19 mouse cellular contexts compared by ENCODE assay signal in the genomic region with DNA sequence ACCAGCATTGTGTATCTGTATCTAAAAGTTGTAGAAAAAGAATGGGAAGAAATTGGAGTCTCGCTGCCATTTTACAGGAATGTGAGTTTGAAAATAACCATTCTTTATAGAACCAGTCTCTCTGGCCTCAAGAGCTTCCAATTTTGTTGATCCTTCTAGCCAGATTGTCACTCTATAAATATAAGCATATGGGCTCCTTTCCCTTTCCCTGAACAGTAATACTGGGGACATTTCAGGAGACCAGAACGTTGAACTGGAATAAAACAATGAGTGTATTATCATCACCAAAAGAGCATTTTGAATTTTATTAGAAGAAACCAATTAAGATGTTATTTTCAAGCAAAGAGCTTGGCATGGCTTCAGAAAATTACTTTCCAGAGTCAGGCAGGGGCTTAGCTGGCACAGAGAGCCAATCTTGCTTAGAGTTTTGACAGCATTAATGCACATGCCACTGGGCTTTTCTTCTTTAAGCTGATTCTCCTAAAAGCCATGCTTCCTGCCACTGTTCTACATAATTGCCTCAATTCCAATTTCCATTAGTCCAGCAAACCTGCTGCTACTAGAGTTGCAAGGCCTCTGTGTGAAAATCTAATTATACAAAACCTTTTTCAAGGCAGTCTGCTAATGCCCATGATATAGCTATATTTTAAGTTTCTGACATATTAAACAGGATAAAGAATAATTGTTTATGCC. TPM values are rescaled to one million over a fixed set of nuclear protein-coding genes. Genes with fewer than 3 reads are reported as not detected.
DNase-seq lines count a peak whose midpoint lies in the region; ATAC-seq lines count a peak whose summit lies in the region.
"Had no signal": no experiment of that assay in that cellular context is flagged by ENCODE, and none has a peak within 500 bp of the region (broad histone marks: within the 10 kb centered on the region; RNA-seq: fewer than 3 reads in every experiment).

No protein-coding gene starts in this region.

- no peak overlapping the region for H3K4me3 ChIP-seq in forebrain, embryonic 11.5 days (ENCODE audit: low read depth, low read length)
- H3K4me3 ChIP-seq in forebrain, embryonic 10.5 days, result no peak overlapping the region
- no peak overlapping the region for H3K4me3 ChIP-seq in forebrain, embryonic 15.5 days
- H3K4me3 ChIP-seq in midbrain, embryonic 14.5 days (replicated peaks; ENCODE audit: low read depth, low read length), result no peak overlapping the region
- H3K4me3 ChIP-seq: embryonic facial prominence, embryonic 13.5 days; layer of hippocampus, adult 2 months had no signal

- no peak overlapping the region for H3K9ac ChIP-seq in forebrain, embryonic 11.5 days (ENCODE audit: low read length)
- H3K9ac ChIP-seq in forebrain, embryonic 15.5 days (replicated peaks), result no peak overlapping the region
- H3K9ac ChIP-seq in midbrain, embryonic 14.5 days (replicated peaks; ENCODE audit: low read length), result no peak overlapping the region
- H3K9ac ChIP-seq: embryonic facial prominence, embryonic 13.5 days had no signal

- no peaks in the 10 kb centered on the region for H3K27me3 ChIP-seq in forebrain, embryonic 11.5 days (ENCODE audit: control insufficient read depth, insufficient read depth, low read length)
- peaks cover 12% of the 10 kb centered on the region; the same call in 1 of the 2 replicates for H3K27me3 ChIP-seq in forebrain, embryonic 10.5 days (ENCODE audit: poor library complexity, severe bottlenecking)
- H3K27me3 ChIP-seq in forebrain, embryonic 15.5 days, result no peaks in the 10 kb centered on the region
- H3K27me3 ChIP-seq in midbrain, embryonic 14.5 days (ENCODE audit: control insufficient read depth, insufficient read depth, low read length), result no peaks in the 10 kb centered on the region
- H3K27me3 ChIP-seq: embryonic facial prominence, embryonic 13.5 days had no signal

- no peaks in the 10 kb centered on the region for H3K4me1 ChIP-seq in forebrain, embryonic 11.5 days (replicated peaks; ENCODE audit: control insufficient read depth, insufficient read depth, low read length)
- H3K4me1 ChIP-seq in forebrain, embryonic 10.5 days, result peaks cover 19% of the 10 kb centered on the region
- peaks cover 23% of the 10 kb centered on the region for H3K4me1 ChIP-seq in forebrain, embryonic 15.5 days
- H3K4me1 ChIP-seq in midbrain, embryonic 14.5 days (ENCODE audit: control insufficient read depth, insufficient read depth, low read length), result peaks cover 7% of the 10 kb centered on the region; the same call in 1 of the 2 replicates
- H3K4me1 ChIP-seq: embryonic facial prominence, embryonic 13.5 days had no signal

- no peaks in the 10 kb centered on the region for H3K36me3 ChIP-seq in forebrain, embryonic 11.5 days (ENCODE audit: control insufficient read depth, insufficient read depth, low read length)
- no peaks in the 10 kb centered on the region for H3K36me3 ChIP-seq in forebrain, embryonic 10.5 days (replicated peaks)
- no peaks in the 10 kb centered on the region for H3K36me3 ChIP-seq in forebrain, embryonic 15.5 days
- H3K36me3 ChIP-seq in midbrain, embryonic 14.5 days (ENCODE audit: control insufficient read depth, insufficient read depth, low read length), result no peaks in the 10 kb centered on the region
- H3K36me3 ChIP-seq: embryonic facial prominence, embryonic 13.5 days had no signal

- H3K27ac ChIP-seq in forebrain, embryonic 11.5 days (ENCODE audit: low read depth, low read length), result no peak overlapping the region
- H3K27ac ChIP-seq in forebrain, embryonic 10.5 days, result no peak overlapping the region
- peak overlapping the region; percentile 29 for H3K27ac ChIP-seq in forebrain, embryonic 15.5 days (replicated peaks)
- peak overlapping the region; percentile 57; the same call in 1 of the 2 replicates for H3K27ac ChIP-seq in midbrain, embryonic 14.5 days (replicated peaks; ENCODE audit: low read depth, low read length)
- H3K27ac ChIP-seq: embryonic facial prominence, embryonic 13.5 days; layer of hippocampus, adult 2 months had no signal

- H3K4me2 ChIP-seq in forebrain, embryonic 11.5 days (ENCODE audit: low read depth, low read length, severe bottlenecking), result no peak overlapping the region
- no peak overlapping the region for H3K4me2 ChIP-seq in forebrain, embryonic 15.5 days (replicated peaks)
- no peak overlapping the region for H3K4me2 ChIP-seq in midbrain, embryonic 14.5 days (ENCODE audit: low read length)
- H3K4me2 ChIP-seq: embryonic facial prominence, embryonic 13.5 days had no signal

- no peaks in the 10 kb centered on the region for H3K9me3 ChIP-seq in forebrain, embryonic 11.5 days (ENCODE audit: control insufficient read depth, low read length)
- H3K9me3 ChIP-seq in forebrain, embryonic 10.5 days, result no peaks in the 10 kb centered on the region
- no peaks in the 10 kb centered on the region for H3K9me3 ChIP-seq in forebrain, embryonic 15.5 days
- no peaks in the 10 kb centered on the region for H3K9me3 ChIP-seq in midbrain, embryonic 14.5 days (ENCODE audit: control insufficient read depth, low read length)
- H3K9me3 ChIP-seq: embryonic facial prominence, embryonic 13.5 days had no signal

- ATAC-seq in forebrain, embryonic 11.5 days (replicated peaks; ENCODE audit: low FRiP score), result peak; percentile 60
- ATAC-seq in forebrain, embryonic 15.5 days (replicated peaks), result peak; percentile 93
- ATAC-seq in midbrain, embryonic 14.5 days (ENCODE audit: low FRiP score, low TSS enrichment), result peak; percentile 62; the same call in 1 of the 2 replicates
- ATAC-seq: CD4-positive, CD25-positive, alpha-beta regulatory T cell, adult 4 months had no signal

- no peak for DNase-seq in forebrain, embryonic 11.5 days (ENCODE audit: low spot score)
- DNase-seq in forebrain, embryonic 10.5 days (ENCODE audit: extremely low spot score, low spot score), result no peak
- peak; percentile 35 for DNase-seq in Muller cell, postnatal 12 days (ENCODE audit: inconsistent ontology term)
- peak; percentile 66 for DNase-seq in midbrain, embryonic 14.5 days
- no peak for DNase-seq in cerebellum, adult 8-10 months
- no peak for DNase-seq in kidney, postnatal 36 days
- DNase-seq in right cerebral cortex, postnatal 4 days, result no peak
- DNase-seq: adrenal gland, postnatal 25 days; cerebellum, adult 9-10 months; kidney, adult 11 months; left cerebral cortex, postnatal 4 days; lung, adult 18-20 months; lung, postnatal 14 days; retina, postnatal 1 day; thymus, adult 2 months had no signal

- WGBS in forebrain, embryonic 11.5 days, result 54% methylated on average over 2 of the region's 2 CpGs
- 68% methylated on average over 2 of the region's 2 CpGs for WGBS in forebrain, embryonic 10.5 days
- WGBS in forebrain, embryonic 15.5 days, result 12% methylated on average over 2 of the region's 2 CpGs
- WGBS in midbrain, embryonic 14.5 days, result 50% methylated on average over 2 of the region's 2 CpGs

RNA-seq across cellular contexts. Expression of a gene that starts 12.6 kb away (rescaled TPM):
- polyA plus RNA-seq in forebrain, embryonic 11.5 days (2014; fragmentation: Nextera tagmentation; extraction: Ambion mirVana), result 16.1 and 16.2 TPM in 2 replicates
- polyA plus RNA-seq in forebrain, embryonic 10.5 days (2016; fragmentation: Nextera tagmentation; extraction: Ambion mirVana), result 5.8 and 6.7 TPM in 2 replicates
- polyA plus RNA-seq in forebrain, embryonic 15.5 days (2015; fragmentation: Nextera tagmentation; extraction: Ambion mirVana), result 32.2 and 34.9 TPM in 2 replicates
- polyA plus RNA-seq in midbrain, embryonic 14.5 days (2014; fragmentation: Nextera tagmentation; extraction: Ambion mirVana), result 10.3 and 12.2 TPM in 2 replicates
- polyA plus RNA-seq: CD4-positive, CD25-positive, alpha-beta regulatory T cell, adult 4 months had no signal

Comparison
In these comparisons a context has a peak if more than half of its experiments do, and no peak if none do; other contexts are left out.
1. H3K27ac ChIP-seq: peak in forebrain, embryonic 15.5 days (single experiment) and midbrain, embryonic 14.5 days (single experiment); none in forebrain, embryonic 11.5 days (single experiment) and forebrain, embryonic 10.5 days (single experiment).
2. DNase-seq: peak in Muller cell, postnatal 12 days (single experiment) and midbrain, embryonic 14.5 days (single experiment); none in forebrain, embryonic 11.5 days (single experiment), forebrain, embryonic 10.5 days (single experiment), cerebellum, adult 8-10 months (single experiment), kidney, postnatal 36 days (0 of 2) and right cerebral cortex, postnatal 4 days (single experiment).
3. Peak in every context shown above with its lines, with median percentiles within 50 percentile points of each other: ATAC-seq.